Mouse (Mus musculus): Measurements from ENCODE around the gene Tceanc. TPM values are rescaled to one million over a fixed set of nuclear protein-coding genes. Genes with fewer than 3 reads are reported as not detected.

The Tceanc gene
- total RNA-seq (2012; rRNA removed) (5.7 and 8.2 TPM in 2 replicates), polyA plus RNA-seq (2012; ENCODE audit: insufficient read depth in 1 of 2, insufficient read length in 2 of 2, low read depth in 1 of 2, low replicate concordance in 2 of 2, missing spikeins in 1 of 2) (1 to 10 TPM in 1 of 2 experiments, not detected in 1; 3.6 TPM)

DNA sequence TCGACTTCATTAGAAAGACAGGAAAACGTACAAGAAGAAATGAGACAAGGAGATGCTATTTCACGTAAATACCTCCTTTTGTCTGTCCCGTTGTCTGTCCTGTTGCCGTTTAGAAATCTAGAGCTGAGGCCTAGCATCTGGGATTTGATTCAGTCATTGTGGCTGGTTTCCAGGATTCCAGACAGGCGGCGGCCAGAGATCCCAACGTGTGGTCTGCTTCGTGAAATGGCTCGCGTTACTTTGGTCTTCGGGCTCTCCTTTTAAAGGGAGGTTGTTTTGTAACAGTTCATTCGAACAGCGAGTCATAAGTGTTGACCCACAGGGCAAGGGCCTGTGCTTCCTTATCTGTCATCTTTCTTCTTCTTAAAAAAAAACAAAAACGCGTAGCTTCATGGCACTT is at the start of gene Tceanc:
Gene Tceanc (minus strand): TSS at position 223 of the 400 bp plus-strand sequence.
- H3K79me2 ChIP-seq (ENCODE audit: control insufficient read depth, insufficient read depth, low read length, poor library complexity): no peaks in the 10 kb centered on the region
- H3K9ac ChIP-seq (ENCODE audit: control insufficient read depth, low read depth, low read length, poor library complexity, severe bottlenecking): no peak within 1 kb of the TSS
- H3K27ac ChIP-seq (ENCODE audit: control insufficient read depth, low read depth, low read length): no peak within 1 kb of the TSS
- H3K27me3 ChIP-seq (ENCODE audit: control insufficient read depth in 1 of 2, insufficient read depth in 2 of 2, low read length in 2 of 2): no peaks in the 10 kb centered on the region
- DNase-seq (ENCODE audit: low read depth, low spot score): no peak
- no peak within 1 kb of the TSS for H3K4me3 ChIP-seq (ENCODE audit: control insufficient read depth in 1 of 2, insufficient read depth in 1 of 2, low read depth in 2 of 2, low read length in 2 of 2)
- TF ChIP-seq USF2 (IDR thresholded peaks at IDR 0.05; ENCODE audit: borderline replicate concordance in 1 of 2, insufficient read depth in 1 of 2, low read depth in 1 of 2, low read length in 2 of 2): no peak
- TF ChIP-seq TAL1 (IDR thresholded peaks at IDR 0.05; ENCODE audit: low read length): no peak
- no peak for TF ChIP-seq ZC3H11A (IDR thresholded peaks at IDR 0.05; ENCODE audit: low read depth, low read length)
- no peak for TF ChIP-seq E2F4 (IDR thresholded peaks at IDR 0.05; ENCODE audit: borderline replicate concordance, low read depth, low read length)
- TF ChIP-seq RAD21 (IDR thresholded peaks at IDR 0.05; ENCODE audit: low read depth, low read length): no peak
- peaks cover 0 to 14% of the 10 kb centered on the region in 2 experiments; a peak in 3 of 4 replicates for H3K4me1 ChIP-seq (ENCODE audit: control insufficient read depth in 1 of 2, insufficient read depth in 2 of 2, low read length in 2 of 2)
- H3K9me3 ChIP-seq (replicated peaks; ENCODE audit: insufficient read depth, low read length): no peaks in the 10 kb centered on the region
- peaks cover 0 to 11% of the 10 kb centered on the region in 2 experiments; a peak in 2 of 4 replicates for H3K36me3 ChIP-seq (ENCODE audit: control insufficient read depth in 1 of 2, insufficient read depth in 2 of 2, low read length in 2 of 2)

GRCm38 (mm10) chrX:166565983-166566382 is 47.6 kb upstream of the Tceanc start:
- no peaks in the 10 kb centered on the region for H3K36me3 ChIP-seq (ENCODE audit: control insufficient read depth in 1 of 2, insufficient read depth in 2 of 2, low read length in 2 of 2)
- no peak overlapping the region for H3K9ac ChIP-seq (ENCODE audit: control insufficient read depth, low read depth, low read length, poor library complexity, severe bottlenecking)
- DNase-seq (ENCODE audit: low read depth, low spot score): no peak
- no peaks in the 10 kb centered on the region for H3K9me3 ChIP-seq (replicated peaks; ENCODE audit: insufficient read depth, low read length)
- H3K79me2 ChIP-seq (ENCODE audit: control insufficient read depth, insufficient read depth, low read length, poor library complexity): no peaks in the 10 kb centered on the region
- H3K4me1 ChIP-seq (ENCODE audit: control insufficient read depth in 1 of 2, insufficient read depth in 2 of 2, low read length in 2 of 2): no peaks in the 10 kb centered on the region
- no peak for TF ChIP-seq ZC3H11A (IDR thresholded peaks at IDR 0.05; ENCODE audit: low read depth, low read length)
- TF ChIP-seq MAX (IDR thresholded peaks at IDR 0.05; ENCODE audit: low read length): no peak
- TF ChIP-seq CTCF (IDR thresholded peaks at IDR 0.05 in 2 of 3, conservative IDR thresholded peaks at IDR 0.05 in 1 of 3; ENCODE audit: control insufficient read depth in 1 of 3, insufficient read depth in 1 of 3, low read depth in 2 of 3, low read length in 3 of 3, poor library complexity in 1 of 3, severe bottlenecking in 1 of 3): no peak
- TF ChIP-seq MEF2A (IDR thresholded peaks at IDR 0.05; ENCODE audit: extremely low read depth, insufficient replicate concordance, low read depth, low read length, poor library complexity, severe bottlenecking): no peak
- no peak for TF ChIP-seq USF2 (IDR thresholded peaks at IDR 0.05; ENCODE audit: borderline replicate concordance in 1 of 2, insufficient read depth in 1 of 2, low read depth in 1 of 2, low read length in 2 of 2)
- no peak for TF ChIP-seq POLR2AphosphoS2 (IDR thresholded peaks at IDR 0.05; ENCODE audit: low read length)
- TF ChIP-seq TBP (IDR thresholded peaks at IDR 0.05; ENCODE audit: low read depth, low read length): no peak
- TF ChIP-seq RCOR1 (IDR thresholded peaks at IDR 0.05; ENCODE audit: low read depth, low read length): no peak
- TF ChIP-seq RAD21 (IDR thresholded peaks at IDR 0.05; ENCODE audit: low read depth, low read length): no peak
- TF ChIP-seq NELFE (IDR thresholded peaks at IDR 0.05; ENCODE audit: low read depth, low read length): no peak
- TF ChIP-seq USF1 (IDR thresholded peaks at IDR 0.05; ENCODE audit: low read depth, low read length): no peak
- TF ChIP-seq SIN3A (IDR thresholded peaks at IDR 0.05; ENCODE audit: low read length): no peak
- no peak for TF ChIP-seq MXI1 (IDR thresholded peaks at IDR 0.05; ENCODE audit: low read depth, low read length)
- no peak for TF ChIP-seq SMC3 (IDR thresholded peaks at IDR 0.05; ENCODE audit: low read depth, low read length)
- no peak for TF ChIP-seq MYC (IDR thresholded peaks at IDR 0.05; ENCODE audit: low read depth, low read length)
- no peak overlapping the region for H3K27ac ChIP-seq (ENCODE audit: control insufficient read depth, low read depth, low read length)
- H3K4me3 ChIP-seq (ENCODE audit: control insufficient read depth in 1 of 2, insufficient read depth in 1 of 2, low read depth in 2 of 2, low read length in 2 of 2): no peak overlapping the region
- no peaks in the 10 kb centered on the region for H3K27me3 ChIP-seq (ENCODE audit: control insufficient read depth in 1 of 2, insufficient read depth in 2 of 2, low read length in 2 of 2)
